Mouse (Mus musculus) heart, embryonic 12.5 days (tissue): ENCODE measurements at regions not wholly inside any gene's neighbourhood (a gene's known extent, or its start where the extent isn't known, plus 50 kb on each side); places are given as distances from the start of the nearest gene placed in this dataset.

Source experiments
- ATAC-seq: fragments of 200-750 bp; cut with Nextera tagmentation; 2 replicates; pipeline ENCODE4 v1.8.0; 2017; ENCODE audit warnings: moderate TSS enrichment, moderate library complexity; ENCODE audit not compliant: insufficient number of reproducible peaks, low FRiP score
- H3K27ac ChIP-seq: fragments of 300-500 bp; sonication (generic); 2 replicates; pipeline ENCODE4 v1.5.1; 2016; ENCODE audit warnings: mild to moderate bottlenecking, moderate library complexity; ENCODE audit not compliant: poor library complexity, severe bottlenecking
- H3K27me3 ChIP-seq: fragments of 300-500 bp; sonication (generic); replicated peaks from 2 replicates; pipeline ENCODE4 v1.6.1; 2016; ENCODE audit warnings: mild to moderate bottlenecking, moderate library complexity
- H3K36me3 ChIP-seq: fragments of 300-500 bp; sonication (generic); 2 replicates; pipeline ENCODE4 v1.6.1; 2016; ENCODE audit warnings: mild to moderate bottlenecking, moderate library complexity
- H3K4me1 ChIP-seq: fragments of 300-500 bp; sonication (generic); replicated peaks from 2 replicates; pipeline ENCODE4 v1.6.1; 2016; ENCODE audit warnings: mild to moderate bottlenecking
- H3K4me2 ChIP-seq: fragments of 300-500 bp; sonication (generic); 2 replicates; pipeline ENCODE4 v1.6.1; 2016; ENCODE audit warnings: mild to moderate bottlenecking, moderate library complexity
- H3K4me3 ChIP-seq: fragments of 300-500 bp; sonication (generic); 2 replicates; pipeline ENCODE4 v1.5.1; 2016; ENCODE audit warnings: mild to moderate bottlenecking
- H3K9ac ChIP-seq: fragments of 300-500 bp; sonication (generic); 2 replicates; pipeline ENCODE4 v1.6.1; 2016; ENCODE audit warnings: mild to moderate bottlenecking, moderate library complexity
- H3K9me3 ChIP-seq: fragments of 300-500 bp; sonication (generic); replicated peaks from 2 replicates; pipeline ENCODE4 v1.6.1; 2016; ENCODE audit warnings: mild to moderate bottlenecking, moderate library complexity
- WGBS: fragments of 180-500 bp; shearing (Covaris S2); methylation state at CpG from one replicate; pipeline ENCODE4 v1.1.7; 2016; 5-methylcytosine and 5-hydroxymethylcytosine counted together

GRCm38 (mm10) chr7:135990321-135990720 lies 274.2 kb upstream of the Mki67 start:
- Histone ChIP-seq H3K27me3 (peaks cover 64% of the 10 kb centered on the region), H3K4me3 (no peak overlapping the region), H3K9ac (no peak overlapping the region), H3K9me3 (no peaks in the 10 kb centered on the region), H3K27ac (no peak overlapping the region), H3K4me2 (no peak overlapping the region), H3K36me3 (no peaks in the 10 kb centered on the region), H3K4me1 (no peaks in the 10 kb centered on the region)
- 59% methylated on average over 6 of the region's 6 CpGs for WGBS
- ATAC-seq: no peak

- no peak overlapping the region for H3K4me3 ChIP-seq
- no peak overlapping the region for H3K27ac ChIP-seq
- no peak overlapping the region for H3K4me2 ChIP-seq
- 82% methylated on average over 10 of the region's 10 CpGs for WGBS
- H3K9me3 ChIP-seq: no peaks in the 10 kb centered on the region
- H3K9ac ChIP-seq: no peak overlapping the region
- peaks cover 13% of the 10 kb centered on the region for H3K4me1 ChIP-seq
- no peaks in the 10 kb centered on the region for H3K36me3 ChIP-seq
- ATAC-seq: no peak
- H3K27me3 ChIP-seq: peaks cover 16% of the 10 kb centered on the region
Measured at GRCm38 (mm10) chr7:135996896-135997295, 280.7 kb upstream of the Mki67 start.

GRCm38 (mm10) chr7:135997640-135998039 lies 281.5 kb upstream of the Mki67 start:
- no peak overlapping the region for H3K4me2 ChIP-seq
- no peaks in the 10 kb centered on the region for H3K9me3 ChIP-seq
- ATAC-seq: no peak
- H3K9ac ChIP-seq: no peak overlapping the region
- peaks cover 9% of the 10 kb centered on the region for H3K27me3 ChIP-seq
- no peak overlapping the region for H3K4me3 ChIP-seq
- no peaks in the 10 kb centered on the region for H3K36me3 ChIP-seq
- H3K4me1 ChIP-seq: peaks cover 13% of the 10 kb centered on the region
- no peak overlapping the region for H3K27ac ChIP-seq
- WGBS: 61% methylated on average over 3 of the region's 3 CpGs

GRCm38 (mm10) chr7:136002382-136002781 lies 286.2 kb upstream of the Mki67 start:
- Histone ChIP-seq H3K4me1 (peaks cover 13% of the 10 kb centered on the region), H3K9me3 (no peaks in the 10 kb centered on the region), H3K36me3 (no peaks in the 10 kb centered on the region), H3K27ac (no peak overlapping the region), H3K9ac (no peak overlapping the region), H3K27me3 (peaks cover 13% of the 10 kb centered on the region; the same call in 1 of the 2 replicates), H3K4me2 (no peak overlapping the region), H3K4me3 (no peak overlapping the region)
- ATAC-seq: no peak
- WGBS: 78% methylated on average over 8 of the region's 8 CpGs

GRCm38 (mm10) chr7:136003291-136003690 lies 287.1 kb upstream of the Mki67 start:
- 83% methylated on average over 2 of the region's 2 CpGs for WGBS
- Histone ChIP-seq H3K27me3 (peaks cover 22% of the 10 kb centered on the region), H3K4me2 (no peak overlapping the region), H3K27ac (no peak overlapping the region), H3K4me1 (peaks cover 19% of the 10 kb centered on the region), H3K4me3 (no peak overlapping the region), H3K9ac (no peak overlapping the region), H3K9me3 (no peaks in the 10 kb centered on the region), H3K36me3 (no peaks in the 10 kb centered on the region)
- ATAC-seq: no peak

GRCm38 (mm10) chr7:136007796-136008455 lies 291.8 kb upstream of the Mki67 start:
- no peaks in the 10 kb centered on the region for H3K36me3 ChIP-seq
- ATAC-seq: no peak
- H3K27me3 ChIP-seq: peaks cover 39% of the 10 kb centered on the region
- 31% methylated on average over 23 of the region's 23 CpGs for WGBS
- no peak overlapping the region for H3K27ac ChIP-seq
- no peak overlapping the region for H3K9ac ChIP-seq
- peak overlapping the region; percentile 30 for H3K4me3 ChIP-seq
- H3K4me2 ChIP-seq: peak overlapping the region; percentile 59
- peaks cover 8% of the 10 kb centered on the region; the same call in 1 of the 2 replicates for H3K4me1 ChIP-seq
- no peaks in the 10 kb centered on the region for H3K9me3 ChIP-seq

- Histone ChIP-seq H3K9ac (0 out of 2 replicates have a peak overlapping the region, but pooled peaks have one; percentile 33), H3K36me3 (no peaks in the 10 kb centered on the region), H3K27me3 (peaks cover 39% of the 10 kb centered on the region), H3K9me3 (no peaks in the 10 kb centered on the region), H3K27ac (no peak overlapping the region), H3K4me3 (peak overlapping the region; percentile 30), H3K4me2 (peak overlapping the region; percentile 59), H3K4me1 (peaks cover 8% of the 10 kb centered on the region; the same call in 1 of the 2 replicates)
- WGBS: 30% methylated on average over 6 of the region's 6 CpGs
- no peak for ATAC-seq
Measured at GRCm38 (mm10) chr7:136008486-136008885, 292.3 kb upstream of the Mki67 start.

GRCm38 (mm10) chr7:136010013-136010412 lies 293.9 kb upstream of the Mki67 start:
- no peak overlapping the region for H3K9ac ChIP-seq
- peaks cover 39% of the 10 kb centered on the region for H3K27me3 ChIP-seq
- no peaks in the 10 kb centered on the region for H3K9me3 ChIP-seq
- WGBS: 62% methylated on average over 7 of the region's 7 CpGs
- peaks cover 11% of the 10 kb centered on the region; the same call in 1 of the 2 replicates for H3K4me1 ChIP-seq
- H3K27ac ChIP-seq: no peak overlapping the region
- H3K4me3 ChIP-seq: no peak overlapping the region
- H3K36me3 ChIP-seq: no peaks in the 10 kb centered on the region
- H3K4me2 ChIP-seq: no peak overlapping the region
- ATAC-seq: no peak

GRCm38 (mm10) chr7:136014706-136015105 lies 298.5 kb upstream of the Mki67 start:
- H3K27ac ChIP-seq: no peak overlapping the region
- H3K9ac ChIP-seq: no peak overlapping the region
- H3K36me3 ChIP-seq: no peaks in the 10 kb centered on the region
- H3K4me2 ChIP-seq: no peak overlapping the region
- no peak for ATAC-seq
- H3K4me3 ChIP-seq: no peak overlapping the region
- peaks cover 26% of the 10 kb centered on the region for H3K4me1 ChIP-seq
- peaks cover 4% of the 10 kb centered on the region for H3K27me3 ChIP-seq
- no peaks in the 10 kb centered on the region for H3K9me3 ChIP-seq
- 58% methylated on average over 4 of the region's 4 CpGs for WGBS

- 46% methylated on average over 8 of the region's 8 CpGs for WGBS
- H3K9me3 ChIP-seq: no peaks in the 10 kb centered on the region
- H3K4me2 ChIP-seq: no peak overlapping the region
- H3K4me3 ChIP-seq: no peak overlapping the region
- no peaks in the 10 kb centered on the region for H3K36me3 ChIP-seq
- H3K9ac ChIP-seq: no peak overlapping the region
- no peak for ATAC-seq
- H3K27ac ChIP-seq: no peak overlapping the region
- H3K27me3 ChIP-seq: no peaks in the 10 kb centered on the region; the same call in 1 of the 2 replicates
- peaks cover 31% of the 10 kb centered on the region for H3K4me1 ChIP-seq
Measured at GRCm38 (mm10) chr7:136016918-136017317, 300.8 kb upstream of the Mki67 start.

GRCm38 (mm10) chr7:136020577-136020976 lies 304.4 kb upstream of the Mki67 start:
- no peak overlapping the region for H3K9ac ChIP-seq
- ATAC-seq: no peak
- H3K4me2 ChIP-seq: no peak overlapping the region
- H3K36me3 ChIP-seq: no peaks in the 10 kb centered on the region
- H3K4me1 ChIP-seq: peaks cover 29% of the 10 kb centered on the region
- no peak overlapping the region for H3K4me3 ChIP-seq
- WGBS: 54% methylated on average over 7 of the region's 7 CpGs
- H3K27ac ChIP-seq: no peak overlapping the region
- H3K27me3 ChIP-seq: no peaks in the 10 kb centered on the region; the same call in 1 of the 2 replicates
- no peaks in the 10 kb centered on the region for H3K9me3 ChIP-seq

GRCm38 (mm10) chr7:136021071-136021470 lies 304.9 kb upstream of the Mki67 start:
- 59% methylated on average over 2 of the region's 2 CpGs for WGBS
- Histone ChIP-seq H3K9ac (no peak overlapping the region), H3K4me3 (no peak overlapping the region), H3K27ac (no peak overlapping the region), H3K36me3 (no peaks in the 10 kb centered on the region), H3K27me3 (no peaks in the 10 kb centered on the region; the same call in 1 of the 2 replicates), H3K9me3 (no peaks in the 10 kb centered on the region), H3K4me1 (peaks cover 24% of the 10 kb centered on the region), H3K4me2 (no peak overlapping the region)
- no peak for ATAC-seq
